Mouse (Mus musculus) urinary bladder, postnatal 10 days (tissue): Measurements from ENCODE around the gene Anxa1.

Source experiments
- DNase-seq: peaks from one replicate; pipeline ENCODE4 v3.0.0; 2022; ENCODE audit warnings: low spot score

The Anxa1 gene

DNA sequence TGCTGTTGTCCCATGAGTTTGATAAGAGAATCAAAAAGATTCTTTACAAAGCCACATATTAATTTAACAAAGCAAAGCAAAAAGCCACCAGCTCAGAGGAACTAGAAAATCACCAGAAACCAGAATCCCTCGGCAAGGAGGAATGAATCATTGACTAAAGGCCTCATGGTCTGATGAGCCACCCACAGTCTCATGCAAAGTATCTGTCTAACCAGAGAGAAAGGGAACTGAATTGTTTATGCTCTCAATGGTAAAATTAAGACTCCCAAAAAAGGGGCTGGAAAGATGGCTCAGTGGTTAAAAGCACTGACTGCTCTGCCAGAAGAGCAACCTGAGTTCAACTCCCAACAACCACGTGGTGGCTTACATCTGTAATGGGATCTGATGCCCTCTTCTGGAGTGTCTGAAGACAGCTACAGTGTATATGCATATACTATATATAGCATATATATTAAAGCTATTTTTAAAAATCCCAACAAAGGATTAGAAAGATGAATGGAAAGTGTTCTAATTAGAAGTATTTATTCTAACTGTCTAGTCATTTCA is 9.5 kb downstream of the Anxa1 start:
- DNase-seq, result no peak

DNA sequence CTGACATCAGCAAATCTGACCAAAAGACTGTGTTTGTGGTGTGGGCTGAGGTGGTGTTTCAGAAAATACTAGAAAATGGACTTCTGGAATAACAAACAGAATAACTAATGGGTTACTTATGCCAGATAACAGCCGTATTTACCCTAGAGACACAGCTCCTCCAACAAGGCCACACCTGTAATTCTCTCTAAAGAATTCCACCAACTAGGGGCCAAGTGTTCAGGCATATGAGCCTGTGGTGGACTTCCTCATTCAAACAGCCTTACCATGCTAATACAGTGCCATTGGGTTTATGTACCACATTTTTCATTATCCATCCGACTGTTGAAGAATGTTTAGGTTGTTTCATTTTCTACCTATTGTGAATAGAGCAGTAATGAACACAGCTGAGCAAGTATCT is 20.6 kb downstream of the Anxa1 start:
- no peak for DNase-seq

DNA sequence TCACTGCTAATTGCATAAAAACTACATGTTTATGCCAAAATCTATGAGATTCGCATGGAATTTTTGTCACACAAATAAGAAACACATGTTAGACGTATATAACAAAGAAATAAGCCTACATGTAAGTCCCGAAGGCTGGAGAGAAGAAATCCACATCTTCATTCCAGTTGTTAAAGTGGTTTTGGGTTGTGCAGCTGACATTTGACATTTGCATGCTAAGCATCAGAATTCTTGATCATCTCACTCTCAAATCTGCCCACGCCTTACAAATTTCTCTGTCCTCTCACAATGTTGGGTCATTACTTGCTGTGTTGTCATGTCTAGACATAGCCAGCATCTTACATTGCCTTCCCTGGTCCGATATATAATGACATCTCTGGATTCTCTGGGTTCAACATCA is 24.2 kb downstream of the Anxa1 start:
- no peak for DNase-seq

- DNase-seq, result no peak
These were observed 24.7 kb downstream of the Anxa1 start for GRCm38 (mm10) chr19:20366010-20366409.

GRCm38 (mm10) chr19:20365364-20365763 is 25.4 kb downstream of the Anxa1 start:
- no peak for DNase-seq

DNA sequence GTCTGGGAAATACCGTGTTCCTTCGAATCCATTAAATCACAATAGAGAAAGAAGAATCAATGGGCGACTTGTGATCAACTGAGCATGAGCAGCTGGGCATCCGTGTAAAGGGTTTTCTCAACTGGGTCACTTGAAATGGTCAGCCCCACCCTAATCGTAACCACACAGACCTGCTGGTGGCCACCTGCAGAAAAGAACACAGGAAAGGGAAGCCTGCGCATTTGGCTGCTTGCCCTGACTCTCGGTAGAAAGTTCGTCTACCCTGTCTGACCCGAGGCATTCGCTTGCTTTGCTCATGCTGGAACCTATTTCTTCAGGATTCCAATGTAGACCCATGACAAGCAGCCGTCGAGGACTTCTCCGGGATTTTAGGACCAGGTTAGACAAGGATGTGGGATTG is 25.8 kb downstream of the Anxa1 start:
- no peak for DNase-seq

DNA sequence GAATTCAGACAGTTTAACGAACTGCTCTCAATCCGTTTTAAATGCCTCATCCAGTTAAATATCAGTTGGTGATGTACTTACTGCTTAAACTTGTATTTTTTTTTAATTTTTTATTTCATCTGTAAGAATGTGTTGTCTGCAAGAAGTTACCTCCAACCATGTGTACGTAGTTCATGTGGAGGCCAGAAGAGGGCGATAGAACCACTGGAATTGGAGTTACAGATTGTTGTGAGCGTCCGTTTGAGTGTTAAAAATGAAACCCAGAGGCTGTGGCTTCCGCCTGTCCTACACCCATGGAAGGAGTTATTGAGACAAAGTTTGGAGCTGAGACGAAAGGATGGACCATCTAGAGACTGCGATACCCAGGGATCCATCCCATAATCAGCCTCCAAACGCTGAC is 27.5 kb downstream of the Anxa1 start:
- DNase-seq, result no peak

- DNase-seq, result no peak
These were observed 28.7 kb downstream of the Anxa1 start for GRCm38 (mm10) chr19:20361917-20362577.

DNA sequence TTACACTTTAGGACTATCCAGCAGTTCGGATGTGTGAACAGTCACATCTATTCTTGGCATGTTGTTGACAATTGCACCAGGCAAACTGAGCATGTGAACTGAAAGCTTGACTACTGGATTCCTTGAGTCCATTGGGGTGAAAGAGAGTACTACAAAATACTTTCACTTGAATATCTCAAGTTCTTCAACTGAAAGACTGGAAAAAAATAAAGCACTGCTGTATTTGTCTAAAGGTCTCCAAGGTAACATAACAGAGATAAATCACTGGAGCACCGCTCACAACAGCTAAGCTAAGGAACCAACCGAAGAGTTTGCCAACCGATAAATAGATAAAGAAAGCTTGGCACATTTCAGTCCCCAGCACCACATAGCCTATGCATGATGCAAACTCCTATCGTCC is 32.1 kb downstream of the Anxa1 start:
- no peak for DNase-seq

DNA sequence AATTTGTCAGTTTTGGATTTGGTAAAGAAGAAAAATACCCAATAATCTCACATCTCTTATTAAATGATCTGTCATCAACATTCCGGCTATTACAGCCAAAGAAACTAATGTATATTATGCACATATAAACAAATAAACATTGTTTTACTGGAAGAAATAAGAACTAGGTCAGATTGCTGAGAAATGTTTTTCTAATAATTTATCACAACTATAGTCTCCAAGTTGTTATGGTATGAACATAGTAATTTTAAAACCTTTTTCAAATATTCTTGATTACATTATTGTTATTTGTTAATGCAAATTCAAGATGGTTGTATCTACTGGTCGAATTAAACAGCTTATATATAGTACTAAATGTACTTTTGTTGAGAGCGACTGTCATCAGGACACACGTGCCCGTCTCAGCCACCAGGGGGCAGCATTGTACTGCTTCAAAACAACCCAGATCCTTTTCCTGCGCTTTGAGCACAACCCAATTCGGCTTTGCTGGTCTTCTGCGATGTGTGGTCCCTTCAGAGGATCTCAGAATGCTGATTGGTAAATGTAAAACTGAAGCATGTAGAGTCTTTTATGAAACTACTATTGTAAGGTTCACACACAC is 45.3 kb downstream of the Anxa1 start:
- DNase-seq, result no peak

GRCm38 (mm10) chr19:20344511-20345316 is 46.0 kb downstream of the Anxa1 start:
- no peak for DNase-seq

- no peak for DNase-seq
These were observed 46.7 kb downstream of the Anxa1 start for GRCm38 (mm10) chr19:20344052-20344451.
